In the genomic region with DNA sequence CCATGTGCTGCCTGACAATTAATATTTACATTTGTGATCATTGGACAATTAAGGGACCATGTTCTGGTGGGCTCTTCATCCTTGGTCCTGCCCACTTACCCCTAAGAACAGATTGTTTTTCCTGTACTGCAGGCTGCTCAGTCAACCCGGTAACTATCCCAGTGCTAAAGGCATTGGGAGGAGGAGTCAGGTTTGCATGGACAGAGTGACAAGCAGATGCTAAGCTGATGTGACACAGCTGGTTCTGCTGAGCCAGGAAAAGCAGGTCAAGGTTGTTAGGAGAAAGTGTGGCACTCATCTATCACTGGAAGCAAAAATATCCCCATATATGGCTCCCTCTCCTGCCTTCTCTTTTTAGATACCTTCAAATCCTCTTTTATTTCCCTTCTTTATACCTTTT, we compare ENCODE assay signal across 18 mouse cellular contexts.
"Had no signal": no experiment of that assay in that cellular context is flagged by ENCODE, and none has a peak within 500 bp of the region (broad histone marks: within the 10 kb centered on the region; RNA-seq: fewer than 3 reads in every experiment).

No protein-coding gene starts in this region.

- H3K4me3 ChIP-seq: lung, embryonic 15.5 days; megakaryocyte, embryonic 14.5 days; midbrain, embryonic 13.5 days; midbrain, embryonic 15.5 days; neural tube, embryonic 12.5 days; stomach, embryonic 15.5 days had no signal

- H3K9me3 ChIP-seq: lung, embryonic 15.5 days; megakaryocyte, embryonic 14.5 days; midbrain, embryonic 13.5 days; midbrain, embryonic 15.5 days; neural tube, embryonic 12.5 days; stomach, embryonic 15.5 days had no signal

- H3K4me2 ChIP-seq: lung, embryonic 15.5 days; midbrain, embryonic 11.5 days; midbrain, embryonic 13.5 days; midbrain, embryonic 15.5 days; neural tube, embryonic 12.5 days; stomach, embryonic 15.5 days had no signal

- H3K27ac ChIP-seq: lung, embryonic 15.5 days; macrophage; midbrain, embryonic 13.5 days; midbrain, embryonic 15.5 days; neural tube, embryonic 12.5 days; stomach, embryonic 15.5 days; stomach, postnatal 0 days had no signal

- H3K4me1 ChIP-seq: lung, embryonic 15.5 days; megakaryocyte, embryonic 14.5 days; midbrain, embryonic 13.5 days; midbrain, embryonic 15.5 days; neural tube, embryonic 12.5 days; stomach, embryonic 15.5 days had no signal

- H3K27me3 ChIP-seq: lung, embryonic 15.5 days; megakaryocyte, embryonic 14.5 days; midbrain, embryonic 13.5 days; midbrain, embryonic 15.5 days; neural tube, embryonic 12.5 days; stomach, embryonic 15.5 days had no signal

- DNase-seq: liver, postnatal 0 days; lung, adult 2 months; lung, postnatal 14 days; lung, postnatal 36 days; right cerebral cortex, postnatal 14 days; thymus, adult 2 months; thymus, postnatal 25 days; thymus, postnatal 4 days had no signal

- ATAC-seq: liver, postnatal 0 days; lung, postnatal 0 days; midbrain, embryonic 13.5 days; midbrain, embryonic 15.5 days had no signal

- H3K9ac ChIP-seq: liver, postnatal 0 days; lung, embryonic 15.5 days; midbrain, embryonic 13.5 days; midbrain, embryonic 15.5 days; neural tube, embryonic 12.5 days; stomach, embryonic 15.5 days had no signal

- H3K36me3 ChIP-seq: lung, embryonic 15.5 days; midbrain, embryonic 13.5 days; midbrain, embryonic 15.5 days; neural tube, embryonic 12.5 days; stomach, embryonic 15.5 days had no signal
